Mouse (Mus musculus): Measurements from ENCODE around the gene Fam49a.

GRCm38 (mm10) chr12:12239502-12239901 lies 22.4 kb upstream of the Fam49a start:
- TF ChIP-seq GATA1 (IDR thresholded peaks at IDR 0.05; ENCODE audit: borderline replicate concordance, low read length) (no peak), TAL1 (conservative IDR thresholded peaks at IDR 0.05; ENCODE audit: low read depth, low read length) (no peak), CTCF (IDR thresholded peaks at IDR 0.05; ENCODE audit: low read depth, low read length) (no peak), POLR2AphosphoS5 (IDR thresholded peaks at IDR 0.05; ENCODE audit: insufficient replicate concordance, low read depth, low read length) (no peak), GATA2 (IDR thresholded peaks at IDR 0.05; ENCODE audit: borderline replicate concordance, low read depth, low read length) (no peak)

Data from G1E (cell line).